Mouse (Mus musculus) CH12.LX (cell line): ENCODE results near the gene B230217C12Rik. TPM values are rescaled to one million over a fixed set of nuclear protein-coding genes. Genes with fewer than 3 reads are reported as not detected.
A peak's percentile ranks its signal among the peaks of the same experiment; 100 is the strongest.

ENCODE experiments used
- DNase-seq: peaks from one replicate; pipeline ENCODE4 v3.0.0-alpha.2; 2013; ENCODE audit errors: extremely low read depth
- H3K27ac ChIP-seq: 2 replicates; pipeline ENCODE4 v1.5.1; 2012; ENCODE audit warnings: low read depth, mild to moderate bottlenecking, control low read depth, moderate library complexity; ENCODE audit not compliant: insufficient read depth
- H3K27me3 ChIP-seq: replicated peaks from 2 replicates; pipeline ENCODE3; 2012; ENCODE audit warnings: inconsistent platforms
- H3K36me3 ChIP-seq, 2 experiments: replicated peaks in 1 of 2; 2 replicates each; pipeline versions ENCODE3 to v1.6.1; 2012; ENCODE audit warnings: inconsistent platforms in 1 of 2, low read length in 1 of 2, mild to moderate bottlenecking in 1 of 2, mixed read lengths in 1 of 2, moderate library complexity in 1 of 2; ENCODE audit not compliant: control insufficient read depth in 1 of 2, insufficient read depth in 1 of 2
- H3K4me1 ChIP-seq, 2 experiments: 2 replicates each; pipeline ENCODE4 v1.6.1; 2012; ENCODE audit warnings: inconsistent platforms in 1 of 2, moderate library complexity in 1 of 2; ENCODE audit not compliant: insufficient read depth in 2 of 2, control insufficient read depth in 1 of 2
- H3K4me2 ChIP-seq: 2 replicates; pipeline ENCODE4 v1.6.1; 2012; ENCODE audit warnings: low read depth, mild to moderate bottlenecking, control low read depth; ENCODE audit not compliant: poor library complexity, insufficient read depth, severe bottlenecking
- H3K4me3 ChIP-seq, 3 experiments: fragments of 150-350 bp in 1 of 3; sonication (generic) in 1 of 3; replicated peaks in 1 of 3; 2 replicates each; pipeline versions ENCODE3 to v1.5.1; 2011 to 2012; ENCODE audit warnings: low read depth in 2 of 3, low read length in 2 of 3, mild to moderate bottlenecking in 2 of 3, moderate library complexity in 2 of 3, control low read depth in 1 of 3, improper control_type of control experiment in 1 of 3, inconsistent platforms in 1 of 3, mixed read lengths in 1 of 3; ENCODE audit not compliant: poor library complexity in 1 of 3
- H3K79me2 ChIP-seq: replicated peaks from 2 replicates; pipeline ENCODE4 v1.6.1; 2012; ENCODE audit warnings: mild to moderate bottlenecking, moderate library complexity; ENCODE audit not compliant: control insufficient read depth, poor library complexity, insufficient read depth, severe bottlenecking; ENCODE audit errors: extremely low read depth
- H3K9ac ChIP-seq: 2 replicates; pipeline ENCODE4 v1.6.1; 2012; ENCODE audit warnings: low read depth, mild to moderate bottlenecking, control low read depth, moderate library complexity; ENCODE audit not compliant: insufficient read depth
- H3K9me3 ChIP-seq: replicated peaks from 2 replicates; pipeline ENCODE3; 2012; ENCODE audit warnings: low read length, inconsistent platforms, mixed read lengths
- BHLHE40 ChIP-seq: IDR thresholded peaks from 2 replicates; pipeline ENCODE4 v1.6.1; 2011; ENCODE audit warnings: mild to moderate bottlenecking, low read depth, low read length, improper control_type of control experiment
- CHD1 ChIP-seq: IDR thresholded peaks from 2 replicates; pipeline ENCODE4 v1.6.1; 2012; ENCODE audit warnings: low read depth, low read length, improper control_type of control experiment, inconsistent platforms
- CTCF ChIP-seq, 2 experiments: IDR thresholded peaks in 1 of 2; conservative IDR thresholded peaks in 1 of 2; 2 replicates each; pipeline ENCODE4 v1.5.1; 2011 to 2012; ENCODE audit warnings: low read depth in 2 of 2, low read length in 2 of 2, improper control_type of control experiment in 1 of 2, inconsistent platforms in 1 of 2, mild to moderate bottlenecking in 1 of 2, moderate library complexity in 1 of 2
- E2F4 ChIP-seq: IDR thresholded peaks from 2 replicates; pipeline ENCODE4 v1.6.1; 2011; ENCODE audit warnings: low read depth, low read length, improper control_type of control experiment; ENCODE audit not compliant: insufficient replicate concordance
- ELF1 ChIP-seq: IDR thresholded peaks from 2 replicates; pipeline ENCODE4 v1.6.1; 2014; ENCODE audit warnings: low read depth, mild to moderate bottlenecking, inconsistent platforms, low read length, improper control_type of control experiment
- EP300 ChIP-seq: IDR thresholded peaks from 2 replicates; pipeline ENCODE4 v1.6.1; 2011; ENCODE audit warnings: low read length, improper control_type of control experiment
- ETS1 ChIP-seq: conservative IDR thresholded peaks from 2 replicates; pipeline ENCODE4 v1.6.1; 2012; ENCODE audit warnings: low read depth, mild to moderate bottlenecking, inconsistent platforms, low read length, improper control_type of control experiment, moderate library complexity
- GABPA ChIP-seq: IDR thresholded peaks from 2 replicates; pipeline ENCODE4 v1.6.1; 2012; ENCODE audit warnings: low read depth, low read length, improper control_type of control experiment, inconsistent platforms; ENCODE audit not compliant: insufficient replicate concordance
- IRF4 ChIP-seq: IDR thresholded peaks from 2 replicates; pipeline ENCODE4 v1.6.1; 2014; ENCODE audit warnings: low read depth, mild to moderate bottlenecking, inconsistent platforms, low read length, improper control_type of control experiment
- KAT2A ChIP-seq: IDR thresholded peaks from 2 replicates; pipeline ENCODE4 v1.6.1; 2012; ENCODE audit warnings: low read length, improper control_type of control experiment, inconsistent platforms; ENCODE audit not compliant: insufficient replicate concordance
- MAFK ChIP-seq: IDR thresholded peaks from 2 replicates; pipeline ENCODE4 v1.6.1; 2011; ENCODE audit warnings: low read length, improper control_type of control experiment; ENCODE audit not compliant: insufficient replicate concordance
- MAX ChIP-seq: IDR thresholded peaks from 2 replicates; pipeline ENCODE4 v1.6.1; 2011; ENCODE audit warnings: low read length, improper control_type of control experiment
- MAZ ChIP-seq: IDR thresholded peaks from 2 replicates; pipeline ENCODE4 v1.6.1; 2012; ENCODE audit warnings: low read depth, mild to moderate bottlenecking, inconsistent platforms, low read length, improper control_type of control experiment, moderate library complexity
- MEF2A ChIP-seq: IDR thresholded peaks from 2 replicates; pipeline ENCODE4 v1.6.1; 2014; ENCODE audit warnings: low read depth, mild to moderate bottlenecking, inconsistent platforms, low read length, improper control_type of control experiment, borderline replicate concordance
- MXI1 ChIP-seq: IDR thresholded peaks from 2 replicates; pipeline ENCODE4 v1.6.1; 2011; ENCODE audit warnings: mild to moderate bottlenecking, low read depth, low read length, improper control_type of control experiment
- MYC ChIP-seq: IDR thresholded peaks from 2 replicates; pipeline ENCODE4 v1.6.1; 2011; ENCODE audit warnings: low read depth, mild to moderate bottlenecking, improper control_type of control experiment, low read length
- NELFE ChIP-seq: IDR thresholded peaks from 2 replicates; pipeline ENCODE4 v1.6.1; 2011; ENCODE audit warnings: low read depth, low read length, improper control_type of control experiment
- NRF1 ChIP-seq: IDR thresholded peaks from 2 replicates; pipeline ENCODE4 v1.6.1; 2014; ENCODE audit warnings: low read depth, mild to moderate bottlenecking, inconsistent platforms, low read length, improper control_type of control experiment, moderate library complexity
- PAX5 ChIP-seq: IDR thresholded peaks from 2 replicates; pipeline ENCODE4 v1.6.1; 2012; ENCODE audit warnings: low read length, inconsistent platforms, mixed read lengths
- POLR2A ChIP-seq: IDR thresholded peaks from 2 replicates; pipeline ENCODE4 v1.6.1; 2011; ENCODE audit warnings: low read depth, mild to moderate bottlenecking, improper control_type of control experiment, low read length
- POLR2AphosphoS2 ChIP-seq: IDR thresholded peaks from 2 replicates; pipeline ENCODE4 v1.6.1; 2011; ENCODE audit warnings: low read depth, low read length, improper control_type of control experiment
- RAD21 ChIP-seq: IDR thresholded peaks from 2 replicates; pipeline ENCODE4 v1.6.1; 2011; ENCODE audit warnings: low read depth, mild to moderate bottlenecking, low read length, improper control_type of control experiment, moderate library complexity
- RCOR1 ChIP-seq: conservative IDR thresholded peaks from 2 replicates; pipeline ENCODE4 v1.6.1; 2012; ENCODE audit warnings: low read depth, mild to moderate bottlenecking, inconsistent platforms, low read length, improper control_type of control experiment
- SIN3A ChIP-seq: IDR thresholded peaks from 2 replicates; pipeline ENCODE4 v1.6.1; 2012; ENCODE audit warnings: low read length, improper control_type of control experiment, inconsistent platforms
- SMC3 ChIP-seq: IDR thresholded peaks from 2 replicates; pipeline ENCODE4 v1.6.1; 2011; ENCODE audit warnings: low read depth, low read length, improper control_type of control experiment
- TBP ChIP-seq: conservative IDR thresholded peaks from 2 replicates; pipeline ENCODE4 v1.6.1; 2011; ENCODE audit warnings: low read depth, low read length, improper control_type of control experiment
- UBTF ChIP-seq: IDR thresholded peaks from 2 replicates; pipeline ENCODE4 v1.6.1; 2012; ENCODE audit warnings: low read depth, mild to moderate bottlenecking, inconsistent platforms, low read length, improper control_type of control experiment, moderate library complexity
- USF1 ChIP-seq: IDR thresholded peaks from 2 replicates; pipeline ENCODE4 v1.6.1; 2014; ENCODE audit warnings: low read depth, mild to moderate bottlenecking, inconsistent platforms, low read length, improper control_type of control experiment
- ZC3H11A ChIP-seq: IDR thresholded peaks from 2 replicates; pipeline ENCODE4 v1.6.1; 2012; ENCODE audit warnings: low read depth, mild to moderate bottlenecking, inconsistent platforms, low read length, improper control_type of control experiment
- ZKSCAN1 ChIP-seq: IDR thresholded peaks from 2 replicates; pipeline ENCODE4 v1.6.1; 2012; ENCODE audit warnings: low read depth, inconsistent platforms, low read length, improper control_type of control experiment, borderline replicate concordance
- ZMIZ1 ChIP-seq: IDR thresholded peaks from 2 replicates; pipeline ENCODE4 v1.6.1; 2012; ENCODE audit warnings: low read depth, mild to moderate bottlenecking, inconsistent platforms, low read length, improper control_type of control experiment
- ZNF384 ChIP-seq: IDR thresholded peaks from 2 replicates; pipeline ENCODE4 v1.6.1; 2012; ENCODE audit warnings: low read depth, low read length, improper control_type of control experiment, inconsistent platforms
- dilution Hi-C: fragments of 300-500 bp; cut with MboI; formaldehyde crosslinking; loops from 2 replicates; pipeline ENCODE4 v1.14.3; 2020; ENCODE audit warnings: low sequenced_read_pairs; ENCODE audit not compliant: extremely low pct_unique_long_range_greater_than_20kb, extremely low pct_ligation_motif_present
- in situ Hi-C: fragments of 300-500 bp; cut with MboI; formaldehyde crosslinking; loops from 3 replicates; pipeline ENCODE4 v1.14.3; 2019; ENCODE audit warnings: low sequenced_read_pairs, low pct_ligation_motif_present, low pct_unique_long_range_greater_than_20kb, mixed read lengths
- polyA plus RNA-seq: library from polyadenylated mRNA; unstranded; fragments of >175 nt; gene quantifications from 2 replicates; pipeline ENCODE4 v1.2.1, GENCODE M21; 2012; ENCODE audit warnings: low read depth; ENCODE audit not compliant: insufficient read length
- total RNA-seq, 2 experiments: library from RNA; depleted of rRNA; stranded (reverse); fragments of 300-350 nt in 1 of 2; fragments of >200 nt in 1 of 2; gene quantifications; 2 replicates each; pipeline ENCODE4 v1.2.3; 2012 to 2014

Gene B230217C12Rik
- total and polyA plus RNA-seq, 3 experiments: 4.6 to 14.0 (median 11.9) TPM

GRCm38 (mm10) chr11:97798083-97798435 lies 42.5 kb upstream of the B230217C12Rik start:
- Histone ChIP-seq H3K4me3 (peak overlapping the region in 2 of 3 experiments; percentile 39 to 79), H3K27me3 (no peaks in the 10 kb centered on the region), H3K79me2 (no peaks in the 10 kb centered on the region), H3K27ac (no peak overlapping the region), H3K9ac (no peak overlapping the region), H3K36me3 (peaks cover 0 to 2% of the 10 kb centered on the region in 2 experiments), H3K9me3 (no peaks in the 10 kb centered on the region), H3K4me1 (peaks cover 14 to 51% of the 10 kb centered on the region in 2 experiments), H3K4me2 (peak overlapping the region; percentile 34; the same call in 1 of the 2 replicates)
- in situ Hi-C loops (loop anchor here (5.0 kb wide), 3 partner anchors 44 to 189 kb away; partner anchors contain the start of genes B230217C12Rik, Fbxo47 and Plxdc1), dilution Hi-C loops (no loop called here)
- TF ChIP-seq NELFE: no peak
- TF ChIP-seq UBTF: no peak
- no peak for TF ChIP-seq MAX
- TF ChIP-seq BHLHE40: peak; percentile 40; the same call in 1 of the 2 replicates
- no peak for TF ChIP-seq ELF1
- TF ChIP-seq CTCF (conservative IDR thresholded peaks at IDR 0.05 in 1 of 2, IDR thresholded peaks at IDR 0.05 in 1 of 2; ENCODE audit: low read depth in 2 of 2, low read length in 2 of 2): no peak
- TF ChIP-seq CHD1: no peak
- no peak for TF ChIP-seq MXI1
- DNase-seq: no peak

DNA sequence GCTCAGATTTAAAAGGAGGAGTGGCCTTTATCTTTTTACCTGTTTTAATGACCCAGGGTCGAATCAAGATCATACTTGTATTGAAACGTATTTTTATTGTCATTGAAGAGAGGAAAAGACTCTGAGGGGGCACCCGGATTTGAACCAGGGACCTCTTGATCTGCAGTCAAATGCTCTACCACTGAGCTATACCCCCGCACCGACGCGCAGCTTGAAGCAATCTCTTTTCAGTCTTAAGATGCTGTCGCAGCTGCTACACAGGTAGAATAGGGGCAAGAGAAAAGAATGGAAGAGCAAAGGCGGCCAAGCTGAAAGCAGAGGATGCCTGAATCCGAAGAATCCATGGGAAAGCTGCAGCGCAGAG lies 41.8 kb upstream of the B230217C12Rik start, which contains the start of gene Lasp1:
Gene Lasp1 (plus strand): TSS at position 219 of the 364 bp plus-strand sequence.
- in situ Hi-C loops (loop anchor here (5.0 kb wide), 3 partner anchors 44 to 189 kb away; partner anchors contain the start of genes B230217C12Rik, Fbxo47 and Plxdc1), dilution Hi-C loops (no loop called here)
- H3K9ac ChIP-seq: peak within 1 kb of the TSS; percentile 83
- peak; percentile 96 for DNase-seq
- peak within 1 kb of the TSS; percentile 83 for H3K27ac ChIP-seq
- no peaks in the 10 kb centered on the region for H3K9me3 ChIP-seq
- H3K27me3 ChIP-seq: no peaks in the 10 kb centered on the region
- H3K4me1 ChIP-seq: peaks cover 14 to 51% of the 10 kb centered on the region in 2 experiments
- peak within 1 kb of the TSS; percentile 46 for H3K4me2 ChIP-seq
- H3K4me3 ChIP-seq: peak within 1 kb of the TSS; percentile 79 to 90 (median 90)
- H3K36me3 ChIP-seq: peaks cover 0 to 4% of the 10 kb centered on the region in 2 experiments
- H3K79me2 ChIP-seq: no peaks in the 10 kb centered on the region
- TF ChIP-seq ETS1 (no peak), USF1 (no peak), CHD1 (no peak), E2F4 (0 out of 2 replicates have a peak, but pooled peaks have one; percentile 63), PAX5 (no peak), SIN3A (no peak), POLR2AphosphoS2 (no peak), KAT2A (0 out of 2 replicates have a peak, but pooled peaks have one; percentile 78), EP300 (no peak), MAZ (peak; percentile 47; the same call in 1 of the 2 replicates), ZNF384 (no peak), MXI1 (no peak), POLR2A (no peak), RAD21 (no peak), BHLHE40 (no peak), MEF2A (no peak), ELF1 (peak; percentile 96), MAFK (peak; percentile 96), ZC3H11A (no peak), UBTF (no peak), MYC (no peak), IRF4 (peak; percentile 47; the same call in 1 of the 2 replicates), NRF1 (peak; percentile 66), ZMIZ1 (no peak), TBP (peak; percentile 99), GABPA (no peak), MAX (no peak), RCOR1 (no peak), CTCF (conservative IDR thresholded peaks at IDR 0.05 in 1 of 2, IDR thresholded peaks at IDR 0.05 in 1 of 2; ENCODE audit: low read depth in 2 of 2, low read length in 2 of 2) (no peak), ZKSCAN1 (no peak), SMC3 (no peak)
